Mouse (Mus musculus) lung, postnatal 10 days (tissue): Measurements from ENCODE around the gene Dpm1.
A peak's percentile ranks its signal among the peaks of the same experiment; 100 is the strongest.

Source experiments
- DNase-seq: peaks from one replicate; pipeline ENCODE4 v3.0.0; 2021

Gene Dpm1

GRCm38 (mm10) chr2:168161514-168161971 is 68.8 kb downstream of the Dpm1 start:
- DNase-seq = peak; percentile 39

DNA sequence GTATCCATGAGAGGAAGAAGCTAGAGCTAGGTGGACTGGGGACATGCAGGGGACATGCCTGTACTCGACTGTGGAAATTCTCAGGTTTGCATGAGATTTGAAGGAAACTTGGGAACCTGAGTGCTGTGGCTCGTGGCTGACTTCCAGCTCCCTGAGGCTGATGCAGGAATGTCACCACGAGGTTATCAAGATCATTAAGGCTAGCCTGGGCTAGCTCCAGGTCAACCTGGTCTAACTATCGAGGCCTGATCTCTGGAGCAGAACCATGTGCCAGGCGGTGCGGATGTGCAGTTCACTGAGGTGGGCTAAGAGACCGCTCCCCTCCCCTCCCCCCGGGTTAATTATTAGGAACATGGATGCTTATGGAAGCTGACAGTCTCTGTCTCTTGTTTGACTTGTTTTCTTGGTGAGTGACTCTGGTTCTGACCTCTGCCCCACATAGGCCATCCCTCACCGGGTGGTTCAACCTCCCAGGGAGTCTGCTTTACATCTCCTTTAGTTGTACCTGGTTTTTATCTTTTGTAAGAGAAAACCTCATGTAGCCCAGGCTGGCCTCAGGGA is 69.9 kb downstream of the Dpm1 start:
- DNase-seq = no peak
